Mouse (Mus musculus) gastrocnemius, postnatal 14 days (tissue): ENCODE data around the gene Vegfd. TPM values are rescaled to one million over a fixed set of nuclear protein-coding genes. Genes with fewer than 3 reads are reported as not detected.

Source experiments
- DNase-seq: peaks from one replicate; pipeline ENCODE4 v3.0.0; 2021; ENCODE audit warnings: mixed read lengths
- intact Hi-C: fragments of 180-260 bp; cut with DNase I; formaldehyde crosslinking; loops from one replicate; pipeline ENCODE4 v1.15.1; 2025; ENCODE audit warnings: low total_unique reads
- long read RNA-seq, 2 experiments: library from polyadenylated mRNA; stranded (forward); transcript quantifications; one replicate each; pipeline ENCODE4 v2.0.0; 2021
- total RNA-seq, 2 experiments: library from RNA; stranded (reverse); gene quantifications; 2 replicates each; pipeline ENCODE4 v1.2.3; 2021

Gene Vegfd
- 1 to 10 TPM; 1.7 to 2.1 TPM for total RNA-seq
- long read RNA-seq, experiment 1, partial matches to known transcripts: 1 of 1 reads
- long read RNA-seq, experiment 1, other reads (novel, unspliced or antisense): 0 of 1 reads
- long read RNA-seq, experiment 2, partial matches to known transcripts: 2 of 4 reads
- long read RNA-seq, experiment 2, other reads (novel, unspliced or antisense): 1 of 4 reads

DNA sequence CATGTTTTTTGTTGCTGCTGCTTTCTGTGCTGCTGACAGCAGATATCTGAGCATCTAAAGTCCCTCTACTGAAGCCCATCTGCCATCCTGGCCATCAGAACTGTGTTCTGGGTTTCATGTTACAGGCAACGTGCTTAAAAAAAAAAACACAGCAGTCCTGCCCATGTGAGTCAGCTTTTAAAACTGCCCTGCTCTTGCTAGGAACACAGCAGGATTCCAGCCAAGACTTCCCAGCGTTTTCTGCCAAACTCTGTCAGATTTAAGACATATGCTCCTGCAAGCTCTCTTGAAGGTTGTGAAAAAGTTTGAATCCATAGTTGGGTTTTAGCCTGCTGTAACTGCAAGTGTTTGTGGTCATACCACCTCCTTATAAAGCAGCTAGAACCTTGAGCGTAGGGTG, at the start of gene Vegfd:
TSS of gene Vegfd (plus strand) at position 298 of the 400 bp plus-strand sequence.
- intact Hi-C loops: no loop called here
- peak; percentile 27 for DNase-seq

- intact Hi-C loops: no loop called here
- no peak for DNase-seq
Measured at GRCm38 (mm10) chrX:164323391-164323913, 49.7 kb upstream of the Vegfd start.

DNA sequence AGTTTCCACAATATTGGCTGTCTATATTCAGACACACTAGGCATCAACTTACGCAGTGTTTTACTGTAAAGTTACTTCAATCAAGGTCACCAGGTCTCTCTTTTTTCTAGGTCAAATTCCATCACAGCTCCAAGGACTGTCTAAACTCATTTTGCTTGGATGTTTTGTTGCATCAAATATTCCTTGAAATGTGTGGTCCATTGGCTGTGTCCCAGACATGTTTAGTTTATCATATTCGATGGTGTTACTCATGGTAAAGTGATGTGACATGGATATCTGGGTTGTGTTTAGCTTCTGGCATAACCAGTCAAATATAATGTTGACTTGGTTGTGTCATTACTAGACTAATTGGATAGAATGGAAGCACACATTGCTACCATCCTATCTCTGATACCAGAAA, 42.8 kb upstream of the Vegfd start:
- no peak for DNase-seq
- intact Hi-C loops: no loop called here

GRCm38 (mm10) chrX:164330766-164331165, 42.4 kb upstream of the Vegfd start:
- intact Hi-C loops: no loop called here
- no peak for DNase-seq

GRCm38 (mm10) chrX:164338591-164338990, 34.6 kb upstream of the Vegfd start:
- intact Hi-C loops: no loop called here
- DNase-seq: no peak

- no peak for DNase-seq
- intact Hi-C loops: no loop called here
Measured at GRCm38 (mm10) chrX:164345359-164345938, 27.7 kb upstream of the Vegfd start.

DNA sequence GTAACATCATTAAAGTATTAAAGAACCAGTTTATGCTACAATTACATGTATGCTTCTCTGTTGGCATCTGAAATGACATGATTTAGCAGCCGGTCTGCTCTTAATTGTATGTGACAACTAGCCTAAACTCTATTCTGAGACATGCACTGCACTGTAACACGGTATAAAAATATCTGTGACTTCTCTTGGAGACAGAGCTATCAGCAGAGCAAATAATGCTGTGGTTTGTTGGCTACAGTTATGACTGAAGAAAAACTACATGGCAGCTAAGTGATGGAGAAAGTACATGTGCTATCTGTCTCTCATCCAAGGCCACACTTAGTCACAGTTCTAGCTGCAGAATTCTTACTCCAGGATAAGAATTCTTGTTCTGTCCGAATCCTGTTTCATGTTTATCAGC, 24.2 kb upstream of the Vegfd start:
- no peak for DNase-seq
- intact Hi-C loops: no loop called here

DNA sequence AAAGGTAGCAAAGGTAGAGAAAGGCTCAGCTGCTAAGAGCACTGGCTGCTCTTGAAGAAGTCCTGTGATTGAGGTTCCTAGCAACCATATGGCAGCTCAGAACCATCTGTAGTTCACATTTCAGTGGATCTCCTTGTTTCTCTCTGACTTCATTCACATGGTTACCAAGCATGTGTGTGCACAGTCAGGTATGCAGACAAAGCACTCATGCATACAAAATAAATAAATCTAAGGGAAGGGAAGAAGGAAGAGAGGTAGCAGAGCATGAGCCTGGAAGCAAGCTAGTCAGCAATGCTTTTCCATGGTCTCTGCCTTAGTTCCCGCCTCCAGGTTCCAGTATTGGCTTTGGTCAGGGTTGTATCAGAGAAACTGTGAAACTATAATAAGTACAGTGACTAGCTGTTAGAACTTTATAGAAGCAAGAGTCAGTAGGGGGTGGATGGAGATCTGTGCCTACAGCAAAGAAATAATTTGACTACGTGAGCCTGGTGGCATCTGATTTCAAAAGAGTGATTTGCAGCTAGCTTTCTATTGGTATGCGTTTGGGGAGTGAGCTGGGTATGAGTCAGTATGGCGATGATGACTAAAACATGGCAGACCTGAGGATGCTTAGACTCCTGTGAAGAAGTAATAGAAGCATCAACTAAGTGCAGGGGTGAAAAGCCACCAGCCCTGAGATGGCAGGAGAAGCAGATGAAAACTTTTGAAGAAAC, 7.9 kb upstream of the Vegfd start:
- no peak for DNase-seq
- intact Hi-C loops: no loop called here

DNA sequence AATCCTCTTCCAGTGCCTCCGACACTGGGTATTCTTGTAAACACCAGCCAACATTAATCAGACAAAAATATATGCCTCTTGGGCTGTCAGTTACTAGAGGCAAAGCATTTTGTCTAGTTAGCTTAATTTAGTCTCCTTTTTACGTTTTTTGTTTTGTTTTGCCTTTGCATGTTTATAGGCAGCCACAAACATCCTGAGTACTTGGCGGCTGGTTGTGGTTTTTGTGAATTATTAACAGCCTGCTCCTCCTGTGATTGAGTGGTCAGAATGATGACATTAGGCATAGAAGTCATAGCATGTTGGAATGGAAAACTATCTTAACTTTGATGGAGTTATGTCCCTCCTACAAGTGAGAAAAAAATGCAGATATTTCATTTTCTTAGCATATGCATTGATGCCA, 2.6 kb upstream of the Vegfd start:
- intact Hi-C loops: no loop called here
- no peak for DNase-seq

GRCm38 (mm10) chrX:164374586-164374985, 1.4 kb downstream of the Vegfd start:
- intact Hi-C loops: no loop called here
- DNase-seq: no peak

- intact Hi-C loops: no loop called here
- no peak for DNase-seq
Measured at GRCm38 (mm10) chrX:164379721-164380120, 6.5 kb downstream of the Vegfd start.

GRCm38 (mm10) chrX:164381618-164382408, 8.6 kb downstream of the Vegfd start:
- intact Hi-C loops: no loop called here
- peak; percentile 75 for DNase-seq

GRCm38 (mm10) chrX:164394091-164394490, 20.9 kb downstream of the Vegfd start:
- DNase-seq: no peak
- intact Hi-C loops: no loop called here

- intact Hi-C loops: no loop called here
- DNase-seq: no peak
Measured at GRCm38 (mm10) chrX:164398456-164398855, 25.3 kb downstream of the Vegfd start.

DNA sequence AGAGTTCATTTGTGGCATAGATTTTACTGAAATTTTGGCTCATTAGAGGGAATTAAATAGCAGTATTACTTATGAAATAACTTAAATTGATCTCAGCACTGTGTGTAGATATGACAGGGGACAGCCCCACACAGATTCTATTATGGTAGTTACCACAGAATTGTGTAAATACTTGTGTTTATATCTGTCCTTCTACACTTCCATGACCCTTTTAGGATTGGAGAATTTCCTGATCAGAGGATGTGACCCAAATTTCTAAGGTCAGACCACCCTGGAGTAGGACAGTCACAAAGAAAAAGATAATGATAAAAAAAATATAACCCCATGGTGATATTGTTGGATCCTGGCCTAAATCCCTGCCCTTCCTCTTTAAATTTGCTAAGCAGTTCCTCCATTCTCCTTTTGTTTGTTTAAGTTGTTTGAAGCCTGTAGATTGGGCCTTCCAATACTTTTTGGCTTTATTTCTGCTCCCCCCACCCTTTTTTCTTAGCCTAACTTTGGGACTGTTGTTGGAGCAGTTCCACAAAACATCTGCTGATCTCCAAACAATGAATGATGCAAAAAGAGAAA, 32.0 kb downstream of the Vegfd start:
- DNase-seq: no peak
- intact Hi-C loops: no loop called here

DNA sequence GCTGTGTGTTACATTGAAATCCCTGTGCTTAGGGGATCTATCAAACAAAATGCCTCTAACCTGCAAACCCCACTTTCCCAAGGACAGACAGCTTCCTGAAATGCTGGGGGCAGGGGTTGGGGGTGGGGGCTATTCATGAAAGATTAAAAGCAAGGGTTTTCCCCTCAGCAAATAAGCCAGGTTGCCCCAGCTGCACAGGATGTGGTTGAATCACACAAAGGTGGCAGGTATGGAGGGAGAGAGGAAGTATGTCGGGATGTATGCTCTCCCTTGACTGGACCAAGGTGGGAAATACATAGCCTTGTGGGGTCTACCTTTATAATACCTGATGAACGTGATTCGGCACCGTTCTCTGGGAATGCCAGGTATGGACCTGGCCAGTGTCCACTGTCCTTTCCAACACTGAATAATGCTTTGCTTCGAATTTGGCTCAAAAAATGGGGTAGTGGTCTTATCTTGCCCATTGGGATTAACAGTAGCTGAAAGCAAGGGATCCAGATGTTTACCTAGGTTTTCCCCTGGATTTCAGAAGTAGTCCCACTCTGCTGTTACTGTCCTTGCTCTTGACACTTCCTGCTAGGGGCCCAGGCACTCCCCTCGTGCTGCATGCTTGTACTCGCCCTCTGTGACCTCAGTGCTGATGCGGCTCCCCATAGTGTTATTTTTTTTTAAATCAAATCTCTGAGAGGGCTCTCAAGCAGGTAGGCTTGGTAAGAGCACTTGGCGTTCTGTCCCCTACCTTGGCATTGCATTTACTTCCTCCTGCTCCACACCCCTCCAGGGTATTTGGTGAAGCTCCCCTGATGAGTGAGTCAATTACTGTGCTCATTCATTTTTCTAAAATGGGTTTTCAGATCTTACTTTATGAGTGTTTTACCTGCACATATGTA, 33.2 kb downstream of the Vegfd start:
- intact Hi-C loops: no loop called here

DNA sequence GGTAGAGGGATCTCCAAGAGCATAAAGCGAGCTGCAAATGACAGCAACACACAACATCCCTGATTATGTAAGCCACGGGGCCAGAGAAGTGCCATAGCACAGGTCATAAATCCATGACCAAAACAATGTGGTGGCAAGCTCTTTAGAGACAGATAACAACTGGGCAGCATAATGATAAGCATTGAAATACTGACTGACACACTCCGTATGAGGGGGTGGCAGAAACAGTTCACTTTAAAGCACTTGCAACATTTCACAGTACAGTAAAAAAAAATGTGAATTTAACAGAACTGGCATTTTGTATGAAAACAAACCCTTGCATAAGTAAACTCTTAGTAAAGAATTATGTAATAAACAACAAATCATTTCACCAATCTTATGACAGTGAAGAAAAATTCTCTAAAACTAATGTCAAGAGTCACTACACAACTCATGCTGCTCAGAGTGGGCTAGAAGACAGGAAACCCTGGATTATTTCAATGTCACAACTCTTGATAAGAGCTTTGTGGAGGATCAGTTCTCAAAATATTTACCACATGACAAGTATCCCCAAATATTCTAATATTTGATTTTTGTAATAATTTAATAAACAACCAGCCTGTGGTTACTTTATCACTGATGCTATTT, 35.2 kb downstream of the Vegfd start:
- no peak for DNase-seq
- intact Hi-C loops: no loop called here

More for the DNA sequence above, 33.2 kb downstream of the Vegfd start:
- no peak for DNase-seq

DNA sequence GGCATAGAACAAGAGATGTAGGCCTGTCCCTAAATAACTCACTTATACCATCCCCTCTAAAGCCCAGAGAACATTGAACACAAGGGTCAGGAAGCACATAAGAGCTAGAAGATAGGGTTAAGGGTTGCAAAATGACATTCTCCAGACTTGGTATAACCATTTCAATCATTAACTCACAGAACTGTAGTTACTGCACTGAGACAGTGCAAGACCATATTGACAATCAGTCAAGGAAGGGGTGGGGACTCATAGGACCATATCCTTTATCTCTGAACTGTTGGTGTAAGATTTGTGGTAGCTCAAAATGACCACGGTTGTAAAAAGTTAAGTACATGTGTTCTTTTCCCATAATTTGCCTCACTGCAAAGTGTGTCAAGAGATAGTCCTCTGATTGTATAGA, 37.4 kb downstream of the Vegfd start:
- DNase-seq: no peak
- intact Hi-C loops: no loop called here
